Mouse (Mus musculus) heart, embryonic 12.5 days (tissue): ENCODE measurements around the gene Matk. TPM values are rescaled to one million over a fixed set of nuclear protein-coding genes. Genes with fewer than 3 reads are reported as not detected.

Experiments
- ATAC-seq: fragments of 200-750 bp; cut with Nextera tagmentation; 2 replicates; pipeline ENCODE4 v1.8.0; 2017; ENCODE audit warnings: moderate TSS enrichment, moderate library complexity; ENCODE audit not compliant: insufficient number of reproducible peaks, low FRiP score
- H3K27ac ChIP-seq: fragments of 300-500 bp; sonication (generic); 2 replicates; pipeline ENCODE4 v1.5.1; 2016; ENCODE audit warnings: mild to moderate bottlenecking, moderate library complexity; ENCODE audit not compliant: poor library complexity, severe bottlenecking
- H3K27me3 ChIP-seq: fragments of 300-500 bp; sonication (generic); replicated peaks from 2 replicates; pipeline ENCODE4 v1.6.1; 2016; ENCODE audit warnings: mild to moderate bottlenecking, moderate library complexity
- H3K36me3 ChIP-seq: fragments of 300-500 bp; sonication (generic); 2 replicates; pipeline ENCODE4 v1.6.1; 2016; ENCODE audit warnings: mild to moderate bottlenecking, moderate library complexity
- H3K4me1 ChIP-seq: fragments of 300-500 bp; sonication (generic); replicated peaks from 2 replicates; pipeline ENCODE4 v1.6.1; 2016; ENCODE audit warnings: mild to moderate bottlenecking
- H3K4me2 ChIP-seq: fragments of 300-500 bp; sonication (generic); 2 replicates; pipeline ENCODE4 v1.6.1; 2016; ENCODE audit warnings: mild to moderate bottlenecking, moderate library complexity
- H3K4me3 ChIP-seq: fragments of 300-500 bp; sonication (generic); 2 replicates; pipeline ENCODE4 v1.5.1; 2016; ENCODE audit warnings: mild to moderate bottlenecking
- H3K9ac ChIP-seq: fragments of 300-500 bp; sonication (generic); 2 replicates; pipeline ENCODE4 v1.6.1; 2016; ENCODE audit warnings: mild to moderate bottlenecking, moderate library complexity
- H3K9me3 ChIP-seq: fragments of 300-500 bp; sonication (generic); replicated peaks from 2 replicates; pipeline ENCODE4 v1.6.1; 2016; ENCODE audit warnings: mild to moderate bottlenecking, moderate library complexity
- WGBS: fragments of 180-500 bp; shearing (Covaris S2); methylation state at CpG from one replicate; pipeline ENCODE4 v1.1.7; 2016; 5-methylcytosine and 5-hydroxymethylcytosine counted together
- polyA plus RNA-seq: library from polyadenylated mRNA; unstranded; fragments of >200 nt; fragmentation: Nextera tagmentation; extraction: Ambion mirVana; gene quantifications from 2 replicates; pipeline ENCODE4 v1.2.1, GENCODE M21; 2016

The Matk gene
- polyA plus RNA-seq, 1 experiment from 2014 or later: 2.0 TPM

DNA sequence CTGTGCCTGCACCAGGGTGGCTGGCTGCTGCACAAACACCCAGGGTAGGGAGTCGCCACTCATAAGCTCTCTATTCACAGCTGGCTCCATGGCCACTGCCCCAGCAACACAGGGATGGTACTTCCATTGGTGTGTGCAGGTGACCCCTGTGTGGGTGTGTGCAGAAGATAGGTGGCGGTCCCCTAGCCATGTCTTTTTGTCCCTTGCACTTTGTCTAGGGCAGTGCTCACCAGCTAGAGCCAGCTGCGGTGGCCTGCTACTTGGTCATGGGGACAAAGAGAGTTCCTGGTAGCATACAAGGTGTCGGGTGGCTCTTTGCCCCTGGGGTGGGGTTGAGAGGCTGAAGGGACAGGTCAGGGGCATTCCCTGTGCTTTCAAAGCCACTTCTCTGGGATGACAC, 8.6 kb upstream of the Matk start:
- Histone ChIP-seq H3K4me3 (no peak overlapping the region), H3K4me2 (no peak overlapping the region), H3K36me3 (no peaks in the 10 kb centered on the region), H3K9ac (no peak overlapping the region), H3K4me1 (peaks cover 17% of the 10 kb centered on the region; the same call in 1 of the 2 replicates), H3K9me3 (no peaks in the 10 kb centered on the region), H3K27me3 (peaks cover 69% of the 10 kb centered on the region), H3K27ac (no peak overlapping the region)
- no peak for ATAC-seq
- WGBS: 70% methylated on average over 4 of the region's 4 CpGs

DNA sequence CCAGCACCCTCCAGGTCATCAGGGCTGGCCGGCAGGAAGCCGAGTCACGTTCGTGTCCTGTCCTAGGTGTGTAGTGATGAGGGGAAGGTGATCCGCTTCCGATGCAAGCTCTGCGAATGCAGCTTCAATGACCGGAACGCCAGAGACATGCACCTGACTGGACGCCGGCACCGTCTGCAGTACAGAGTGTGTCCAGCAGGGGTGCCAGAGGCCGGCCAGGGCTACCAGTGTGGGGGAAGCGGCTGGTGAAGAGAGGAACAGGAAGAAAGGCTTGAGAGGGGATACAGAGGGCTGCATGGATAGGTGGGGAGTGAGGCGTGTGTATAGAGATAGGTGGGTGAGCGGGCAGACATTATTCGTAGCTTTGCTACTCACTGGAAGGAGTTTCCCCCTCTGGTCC, 8.1 kb upstream of the Matk start:
- ATAC-seq: peak; percentile 19; the same call in 1 of the 2 replicates

DNA sequence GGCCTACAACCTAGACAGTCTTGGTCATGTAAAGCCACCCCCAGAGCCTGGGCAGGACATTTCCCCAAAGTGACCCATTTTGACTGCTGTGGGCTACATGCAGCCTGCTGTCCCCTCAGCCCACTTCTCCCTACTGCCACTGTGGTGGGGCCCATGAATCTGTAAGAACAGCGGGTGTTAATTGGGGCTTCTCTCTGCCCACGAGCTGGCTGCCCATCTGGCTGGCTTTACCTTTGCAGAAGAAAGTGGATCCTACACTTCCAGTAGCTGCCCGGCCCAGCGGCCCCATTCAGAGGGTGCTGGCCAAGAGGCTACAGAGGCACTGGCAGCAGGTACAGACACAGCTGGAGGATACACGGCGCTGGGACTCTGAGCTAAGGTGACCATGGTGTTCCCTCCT, 7.6 kb upstream of the Matk start:
- ATAC-seq: no peak
- Histone ChIP-seq H3K36me3 (no peaks in the 10 kb centered on the region), H3K4me1 (0 out of 2 replicates have a peak, but pooled peaks cover 9% of the 10 kb centered on the region), H3K4me3 (no peak overlapping the region), H3K9ac (no peak overlapping the region), H3K27me3 (peaks cover 64% of the 10 kb centered on the region), H3K27ac (no peak overlapping the region), H3K9me3 (no peaks in the 10 kb centered on the region), H3K4me2 (no peak overlapping the region)
- WGBS: 80% methylated on average over 6 of the region's 6 CpGs

More for the DNA sequence above, 8.1 kb upstream of the Matk start:
- H3K4me2 ChIP-seq: no peak overlapping the region; the same call in 1 of the 2 replicates
- H3K9ac ChIP-seq: no peak overlapping the region
- H3K4me3 ChIP-seq: no peak overlapping the region
- H3K27me3 ChIP-seq: peaks cover 65% of the 10 kb centered on the region
- no peak overlapping the region for H3K27ac ChIP-seq
- no peaks in the 10 kb centered on the region for H3K9me3 ChIP-seq
- peaks cover 13% of the 10 kb centered on the region; the same call in 1 of the 2 replicates for H3K4me1 ChIP-seq
- H3K36me3 ChIP-seq: no peaks in the 10 kb centered on the region
- 9% methylated on average over 17 of the region's 17 CpGs for WGBS

DNA sequence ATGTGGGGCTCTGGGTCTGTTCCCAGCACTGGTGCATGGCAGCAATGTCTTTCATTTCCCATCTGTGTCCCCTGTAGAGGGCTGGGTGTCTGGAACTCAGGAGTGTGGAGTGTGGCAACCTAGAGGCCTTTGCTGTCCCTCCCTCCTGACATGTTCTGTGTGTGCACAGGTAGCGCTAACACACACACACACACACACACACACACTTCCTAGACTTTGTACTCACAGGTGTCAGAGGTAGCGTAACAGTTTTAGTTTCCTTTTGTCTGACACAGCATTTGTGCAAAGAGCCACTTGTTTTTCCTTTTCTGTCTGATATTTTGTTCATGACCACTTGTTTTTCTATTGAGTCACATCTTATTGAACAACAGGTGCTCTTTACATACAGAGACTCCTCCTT, 4.9 kb upstream of the Matk start:
- Histone ChIP-seq H3K9ac (no peak overlapping the region), H3K4me3 (no peak overlapping the region), H3K4me2 (no peak overlapping the region), H3K4me1 (peaks cover 8% of the 10 kb centered on the region), H3K27me3 (peaks cover 61% of the 10 kb centered on the region), H3K9me3 (no peaks in the 10 kb centered on the region), H3K36me3 (no peaks in the 10 kb centered on the region), H3K27ac (no peak overlapping the region)
- WGBS: 81% methylated on average over 2 of the region's 2 CpGs
- no peak for ATAC-seq

GRCm38 (mm10) chr10:81249442-81249841, 3.3 kb upstream of the Matk start:
- Histone ChIP-seq H3K4me2 (no peak overlapping the region), H3K4me3 (no peak overlapping the region), H3K36me3 (no peaks in the 10 kb centered on the region), H3K9me3 (no peaks in the 10 kb centered on the region), H3K27ac (no peak overlapping the region), H3K4me1 (peaks cover 11% of the 10 kb centered on the region), H3K9ac (no peak overlapping the region), H3K27me3 (peaks cover 62% of the 10 kb centered on the region)
- 74% methylated on average over 8 of the region's 8 CpGs for WGBS
- no peak for ATAC-seq

DNA sequence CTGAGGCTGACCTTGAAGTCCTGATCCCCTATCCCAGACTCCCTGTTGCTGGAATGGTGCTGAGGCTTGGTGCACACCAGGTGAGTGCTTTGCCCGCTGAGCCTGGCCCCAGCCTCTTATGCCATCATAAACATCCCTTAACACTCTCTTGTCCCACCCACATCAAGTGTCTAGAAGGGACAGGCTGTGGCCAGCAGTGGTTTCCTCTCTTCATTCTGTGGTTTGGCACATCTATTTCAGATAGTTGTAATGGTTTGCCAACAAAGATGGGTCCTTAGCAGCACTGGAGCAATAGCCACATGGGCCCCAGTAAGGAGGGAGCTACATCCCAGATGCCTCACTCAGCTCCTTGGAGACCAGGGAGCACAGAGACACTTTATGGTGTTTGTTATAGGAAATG, 2.2 kb downstream of the Matk start:
- no peak overlapping the region for H3K27ac ChIP-seq
- no peak overlapping the region for H3K4me2 ChIP-seq
- no peaks in the 10 kb centered on the region for H3K36me3 ChIP-seq
- no peak for ATAC-seq
- WGBS: 58% methylated on average over 1 of the region's 1 CpGs
- H3K9ac ChIP-seq: no peak overlapping the region
- no peak overlapping the region for H3K4me3 ChIP-seq
- no peaks in the 10 kb centered on the region for H3K9me3 ChIP-seq
- peaks cover 17% of the 10 kb centered on the region for H3K4me1 ChIP-seq
- H3K27me3 ChIP-seq: peaks cover 91% of the 10 kb centered on the region

GRCm38 (mm10) chr10:81257158-81258039, 4.7 kb downstream of the Matk start:
- ATAC-seq: no peak
- H3K9me3 ChIP-seq: peaks cover 10% of the 10 kb centered on the region
- peaks cover 17% of the 10 kb centered on the region for H3K4me1 ChIP-seq
- H3K27me3 ChIP-seq: peaks cover 78% of the 10 kb centered on the region
- H3K9ac ChIP-seq: peak overlapping the region; percentile 61
- peak overlapping the region; percentile 47 for H3K4me3 ChIP-seq
- no peak overlapping the region for H3K27ac ChIP-seq
- H3K4me2 ChIP-seq: peak overlapping the region; percentile 82
- peaks cover 4% of the 10 kb centered on the region for H3K36me3 ChIP-seq
- WGBS: 3% methylated on average over 62 of the region's 62 CpGs

- Histone ChIP-seq H3K4me3 (no peak overlapping the region), H3K36me3 (peaks cover 24% of the 10 kb centered on the region), H3K4me2 (no peak overlapping the region), H3K27me3 (peaks cover 59% of the 10 kb centered on the region), H3K9ac (no peak overlapping the region), H3K4me1 (peaks cover 11% of the 10 kb centered on the region), H3K9me3 (peaks cover 10% of the 10 kb centered on the region), H3K27ac (no peak overlapping the region)
- WGBS: 43% methylated on average over 21 of the region's 21 CpGs
- ATAC-seq: no peak
Observed at GRCm38 (mm10) chr10:81259225-81259884, 6.6 kb downstream of the Matk start.

DNA sequence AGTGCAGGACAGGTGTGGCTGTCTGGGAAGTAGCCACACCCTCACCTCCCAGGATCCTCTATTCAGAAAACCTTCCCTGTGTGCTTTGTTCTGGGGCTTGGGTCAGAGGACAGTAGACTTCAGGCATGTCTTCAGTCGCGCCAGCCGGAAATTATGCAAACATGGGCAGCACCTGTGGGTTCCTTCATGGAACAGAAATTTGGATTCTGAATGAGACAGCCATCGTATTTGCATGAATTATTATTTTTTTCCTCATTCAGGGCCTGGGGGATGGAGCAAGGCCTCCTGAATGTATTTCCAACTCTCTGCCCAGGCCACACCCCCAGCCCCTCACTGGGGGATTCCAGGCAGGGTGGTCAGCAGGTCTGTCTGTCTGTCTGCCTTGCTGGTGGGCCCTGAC, 8.3 kb downstream of the Matk start:
- WGBS: 86% methylated on average over 4 of the region's 4 CpGs
- Histone ChIP-seq H3K36me3 (peaks cover 37% of the 10 kb centered on the region), H3K4me3 (no peak overlapping the region), H3K4me2 (no peak overlapping the region), H3K9me3 (peaks cover 10% of the 10 kb centered on the region), H3K27ac (no peak overlapping the region), H3K27me3 (peaks cover 48% of the 10 kb centered on the region), H3K9ac (no peak overlapping the region), H3K4me1 (peaks cover 20% of the 10 kb centered on the region)
- no peak for ATAC-seq

DNA sequence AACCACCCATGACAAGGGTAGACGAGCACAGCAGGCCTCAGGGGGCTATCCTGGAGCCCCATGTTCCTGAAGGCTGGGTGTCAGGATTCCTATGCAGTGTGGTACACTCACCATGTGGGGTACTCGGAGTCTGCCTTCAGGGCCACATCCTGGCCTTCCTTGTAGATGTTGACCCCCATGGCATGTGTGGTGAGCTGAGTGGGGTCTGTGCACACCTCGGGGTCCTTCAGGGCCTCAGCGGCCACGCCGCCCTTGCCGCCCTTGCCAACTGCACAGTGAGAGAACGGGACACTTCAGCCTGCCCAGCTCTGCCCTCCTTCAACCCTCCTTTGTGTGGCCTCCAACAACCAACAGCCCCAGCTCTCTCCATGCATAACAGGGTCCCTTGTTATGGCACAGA, 12.8 kb downstream of the Matk start:
- Histone ChIP-seq H3K27me3 (peaks cover 3% of the 10 kb centered on the region), H3K9ac (peak overlapping the region; percentile 81; the same call in 1 of the 2 replicates), H3K4me1 (peaks cover 19% of the 10 kb centered on the region), H3K4me2 (peak overlapping the region; percentile 75), H3K9me3 (peaks cover 4% of the 10 kb centered on the region), H3K27ac (no peak overlapping the region), H3K36me3 (peaks cover 44% of the 10 kb centered on the region), H3K4me3 (peak overlapping the region; percentile 70)
- 94% methylated on average over 8 of the region's 8 CpGs for WGBS
- no peak for ATAC-seq
